Mouse (Mus musculus) hindbrain, embryonic 10.5 days (tissue): ENCODE measurements around the gene Gm45062. TPM values are rescaled to one million over a fixed set of nuclear protein-coding genes. Genes with fewer than 3 reads are reported as not detected.

Source experiments
- DNase-seq: peaks from one replicate; pipeline ENCODE4 v3.0.0-alpha.2; 2017; ENCODE audit warnings: low spot score
- H3K27ac ChIP-seq: fragments of 300-500 bp; sonication (generic); 2 replicates; pipeline ENCODE4 v1.5.1; 2016; ENCODE audit warnings: mild to moderate bottlenecking, moderate library complexity
- H3K27me3 ChIP-seq: fragments of 300-500 bp; sonication (generic); 2 replicates; pipeline ENCODE4 v1.6.1; 2016; ENCODE audit warnings: mild to moderate bottlenecking; ENCODE audit not compliant: poor library complexity, insufficient read depth, severe bottlenecking
- H3K36me3 ChIP-seq: fragments of 300-500 bp; sonication (generic); 2 replicates; pipeline ENCODE4 v1.6.1; 2016; ENCODE audit warnings: mild to moderate bottlenecking, moderate library complexity
- H3K4me1 ChIP-seq: fragments of 300-500 bp; sonication (generic); replicated peaks from 2 replicates; pipeline ENCODE4 v1.6.1; 2016; ENCODE audit warnings: mild to moderate bottlenecking
- H3K4me3 ChIP-seq: fragments of 300-500 bp; sonication (generic); 2 replicates; pipeline ENCODE4 v1.5.1; 2016; ENCODE audit warnings: mild to moderate bottlenecking, moderate library complexity
- H3K9me3 ChIP-seq: fragments of 300-500 bp; sonication (generic); 2 replicates; pipeline ENCODE4 v1.6.1; 2016; ENCODE audit warnings: mild to moderate bottlenecking, moderate library complexity
- WGBS: fragments of 180-500 bp; shearing (Covaris S2); methylation state at CpG from one replicate; pipeline ENCODE4 v1.1.7; 2016; 5-methylcytosine and 5-hydroxymethylcytosine counted together
- polyA plus RNA-seq: library from polyadenylated mRNA; unstranded; fragments of >200 nt; fragmentation: Nextera tagmentation; extraction: Ambion mirVana; gene quantifications from 2 replicates; pipeline ENCODE4 v1.2.1, GENCODE M21; 2016

The Gm45062 gene
- polyA plus RNA-seq, 1 experiment from 2014 or later, result 9.1 TPM

DNA sequence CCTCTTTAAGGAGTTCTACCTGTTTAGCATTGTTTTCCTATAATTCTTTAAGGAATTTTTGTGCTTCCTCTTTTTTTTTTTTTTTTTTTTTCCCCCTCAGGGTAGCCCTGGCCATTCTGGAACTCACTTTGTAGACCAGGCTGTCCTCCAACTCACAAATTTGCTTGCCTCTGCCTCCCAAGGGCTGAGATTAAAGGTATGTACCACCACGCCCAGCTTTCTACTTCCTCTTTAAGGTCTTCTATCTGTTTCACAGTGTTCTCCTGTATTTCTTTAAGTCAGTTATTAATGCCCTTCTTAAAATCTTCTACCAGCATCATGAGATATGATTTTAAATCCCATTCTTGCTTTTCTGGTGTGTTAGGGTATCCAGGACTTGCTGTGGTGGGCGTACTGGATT is 130.1 kb downstream of the Gm45062 start:
- no peaks in the 10 kb centered on the region for H3K36me3 ChIP-seq
- no peak overlapping the region for H3K4me3 ChIP-seq
- 0 out of 2 replicates have a peak, but pooled peaks cover 3% of the 10 kb centered on the region for H3K4me1 ChIP-seq
- no peaks in the 10 kb centered on the region for H3K27me3 ChIP-seq
- H3K27ac ChIP-seq, result no peak overlapping the region
- WGBS, result 97% methylated on average over 2 of the region's 2 CpGs
- H3K9me3 ChIP-seq, result no peaks in the 10 kb centered on the region
- DNase-seq, result no peak

DNA sequence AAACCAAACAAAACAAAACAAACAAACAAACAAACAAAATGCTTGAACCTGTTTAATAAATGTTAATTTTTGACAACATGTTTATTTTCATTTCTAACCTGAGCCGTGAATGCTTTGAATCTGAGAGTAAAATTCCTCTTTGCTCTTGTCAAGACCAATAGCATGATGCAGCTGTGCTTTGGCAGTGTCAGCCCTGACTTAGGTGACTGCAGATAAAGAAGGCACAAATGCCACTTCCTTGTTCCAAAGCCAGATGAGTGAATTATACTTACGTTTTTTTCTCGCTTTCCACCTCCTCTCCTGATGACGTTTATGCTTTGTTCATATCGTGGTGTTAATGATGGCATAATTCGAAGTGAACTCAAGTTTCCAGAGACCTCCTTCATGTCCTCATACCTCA is 131.0 kb downstream of the Gm45062 start:
- peaks cover 11% of the 10 kb centered on the region for H3K4me1 ChIP-seq
- 96% methylated on average over 6 of the region's 6 CpGs for WGBS
- H3K36me3 ChIP-seq, result no peaks in the 10 kb centered on the region
- no peak overlapping the region for H3K27ac ChIP-seq
- no peak for DNase-seq
- H3K27me3 ChIP-seq, result no peaks in the 10 kb centered on the region
- no peak overlapping the region for H3K4me3 ChIP-seq
- no peaks in the 10 kb centered on the region for H3K9me3 ChIP-seq

DNA sequence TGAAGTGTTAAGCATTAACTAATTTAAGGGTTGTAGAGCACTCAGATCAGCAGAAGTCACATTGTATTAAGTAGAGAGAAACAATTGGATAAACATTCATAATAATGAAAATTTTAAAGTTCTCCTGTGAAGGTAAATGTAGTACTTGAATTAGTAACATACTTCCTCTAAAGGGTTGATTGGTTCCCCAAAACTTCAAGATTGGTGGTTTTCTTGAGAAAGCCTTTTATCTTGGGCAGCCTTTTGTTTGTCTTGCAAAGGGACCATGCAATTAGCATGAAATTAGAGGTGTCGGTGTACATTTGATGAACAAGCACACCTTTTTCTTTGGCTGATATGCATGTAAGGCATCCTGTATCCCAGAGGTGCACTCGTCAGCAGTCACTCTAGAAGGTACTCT is 131.7 kb downstream of the Gm45062 start:
- no peaks in the 10 kb centered on the region for H3K36me3 ChIP-seq
- H3K27ac ChIP-seq, result no peak overlapping the region
- H3K9me3 ChIP-seq, result no peaks in the 10 kb centered on the region
- no peak for DNase-seq
- peaks cover 11% of the 10 kb centered on the region for H3K4me1 ChIP-seq
- H3K27me3 ChIP-seq, result no peaks in the 10 kb centered on the region
- no peak overlapping the region for H3K4me3 ChIP-seq
- 82% methylated on average over 2 of the region's 2 CpGs for WGBS

DNA sequence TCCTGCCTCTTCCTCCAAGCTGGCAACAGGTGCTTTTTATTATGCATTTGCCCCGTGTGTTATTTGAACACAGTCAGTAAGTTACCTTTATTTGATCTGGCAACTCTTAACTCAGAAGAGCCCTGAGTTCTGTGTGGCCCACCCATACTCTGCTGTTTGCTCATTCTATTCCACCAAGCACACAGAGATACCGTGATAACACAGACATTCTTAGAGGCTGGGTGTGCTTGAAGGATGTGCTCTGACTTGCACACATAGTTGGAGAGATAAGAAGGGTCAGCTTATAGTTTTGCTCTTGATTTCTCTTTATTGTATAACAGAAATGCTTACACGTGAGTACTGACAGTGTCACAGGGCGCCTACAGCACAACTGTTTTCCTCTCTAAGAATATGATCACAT is 133.8 kb downstream of the Gm45062 start:
- H3K4me3 ChIP-seq, result no peak overlapping the region

DNA sequence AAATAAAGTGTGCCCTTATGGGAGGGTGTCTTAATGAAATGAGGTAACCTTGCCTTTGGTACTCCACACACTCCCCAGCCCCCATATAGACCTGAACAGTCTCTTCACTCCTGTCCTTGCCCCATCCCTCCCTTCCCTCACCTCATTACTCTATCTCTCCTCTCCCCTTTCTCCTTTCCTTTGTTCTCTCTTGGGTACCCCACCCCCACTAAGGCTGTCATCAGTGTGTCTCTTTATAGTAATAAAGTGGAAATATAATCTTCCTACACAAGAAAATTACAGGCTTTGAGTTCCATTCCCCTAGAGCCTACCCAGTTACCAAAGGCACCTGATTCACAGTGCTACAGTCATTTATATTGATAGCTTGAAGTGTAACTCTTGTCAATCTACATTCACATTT is 134.8 kb downstream of the Gm45062 start:
- no peak for DNase-seq
- Histone ChIP-seq H3K4me1 (peaks cover 11% of the 10 kb centered on the region), H3K4me3 (no peak overlapping the region), H3K9me3 (no peaks in the 10 kb centered on the region), H3K36me3 (no peaks in the 10 kb centered on the region), H3K27me3 (no peaks in the 10 kb centered on the region), H3K27ac (no peak overlapping the region)

More for the DNA sequence above, 133.8 kb downstream of the Gm45062 start:
- Histone ChIP-seq H3K9me3 (no peaks in the 10 kb centered on the region), H3K36me3 (no peaks in the 10 kb centered on the region), H3K27ac (no peak overlapping the region), H3K4me1 (peaks cover 11% of the 10 kb centered on the region), H3K27me3 (no peaks in the 10 kb centered on the region)
- no peak for DNase-seq
- WGBS, result 85% methylated on average over 4 of the region's 4 CpGs

DNA sequence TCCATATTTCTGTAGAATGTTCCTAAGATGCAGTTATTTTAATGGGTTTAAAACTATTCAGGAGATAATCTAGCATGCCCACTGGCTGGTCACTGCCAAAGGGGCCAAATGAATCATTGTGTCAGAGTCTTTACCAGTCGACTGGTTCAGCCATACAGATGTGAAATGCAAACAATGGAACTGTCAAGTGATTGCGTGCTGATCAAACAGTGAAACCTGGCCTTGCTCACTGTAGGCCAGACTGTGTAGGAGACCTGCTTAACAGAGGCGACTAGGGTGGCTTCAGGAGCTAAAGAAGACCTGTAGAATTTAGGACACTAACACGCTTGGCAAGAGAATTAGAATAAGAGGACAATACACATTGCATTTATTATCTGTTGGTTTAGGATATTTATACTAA is 135.8 kb downstream of the Gm45062 start:
- H3K27me3 ChIP-seq, result no peaks in the 10 kb centered on the region
- no peak for DNase-seq
- H3K27ac ChIP-seq, result no peak overlapping the region
- H3K4me3 ChIP-seq, result no peak overlapping the region
- 42% methylated on average over 4 of the region's 4 CpGs for WGBS
- no peaks in the 10 kb centered on the region for H3K9me3 ChIP-seq
- no peaks in the 10 kb centered on the region for H3K36me3 ChIP-seq
- peaks cover 11% of the 10 kb centered on the region for H3K4me1 ChIP-seq

DNA sequence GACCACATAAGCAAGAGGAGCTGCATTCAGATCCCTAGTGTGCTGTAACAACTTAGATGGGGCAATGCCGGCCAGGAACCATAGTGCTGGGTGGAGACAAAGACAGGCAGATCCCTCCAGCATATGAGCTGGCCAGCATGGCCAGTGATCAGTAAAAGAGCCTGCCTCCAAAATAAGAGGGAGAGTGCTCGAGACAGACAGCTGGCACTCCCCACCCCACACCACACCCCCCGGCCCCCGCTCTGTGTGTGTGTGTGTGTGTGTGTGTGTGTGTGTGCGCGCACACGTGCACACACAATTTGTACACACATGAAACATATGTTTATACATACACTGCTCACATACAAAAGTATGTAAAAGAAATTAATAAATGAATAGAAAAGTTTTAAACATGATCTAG is 138.0 kb downstream of the Gm45062 start:
- Histone ChIP-seq H3K4me3 (no peak overlapping the region), H3K36me3 (no peaks in the 10 kb centered on the region), H3K27me3 (no peaks in the 10 kb centered on the region), H3K27ac (no peak overlapping the region), H3K9me3 (no peaks in the 10 kb centered on the region), H3K4me1 (peaks cover 11% of the 10 kb centered on the region)
- 80% methylated on average over 7 of the region's 7 CpGs for WGBS
- no peak for DNase-seq

DNA sequence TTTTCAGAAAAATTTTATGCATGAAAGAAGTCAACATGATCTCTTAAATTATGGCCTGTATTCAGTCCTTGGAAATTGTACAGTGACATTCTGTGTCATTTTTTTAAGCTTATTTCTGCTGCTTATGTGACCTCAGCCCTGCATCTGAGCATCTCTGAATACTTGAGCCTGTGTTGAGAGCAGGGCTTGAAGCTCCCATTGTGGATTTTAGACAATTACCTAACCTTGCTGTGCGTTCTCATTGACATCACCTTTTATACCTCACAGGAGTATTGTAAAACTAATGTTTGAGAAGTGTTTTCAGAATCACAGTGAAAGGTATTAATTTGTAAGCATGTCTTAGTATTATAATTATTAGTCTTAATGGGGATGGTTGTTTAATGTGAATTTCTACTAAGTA is 140.5 kb downstream of the Gm45062 start:
- 82% methylated on average over 1 of the region's 1 CpGs for WGBS

DNA sequence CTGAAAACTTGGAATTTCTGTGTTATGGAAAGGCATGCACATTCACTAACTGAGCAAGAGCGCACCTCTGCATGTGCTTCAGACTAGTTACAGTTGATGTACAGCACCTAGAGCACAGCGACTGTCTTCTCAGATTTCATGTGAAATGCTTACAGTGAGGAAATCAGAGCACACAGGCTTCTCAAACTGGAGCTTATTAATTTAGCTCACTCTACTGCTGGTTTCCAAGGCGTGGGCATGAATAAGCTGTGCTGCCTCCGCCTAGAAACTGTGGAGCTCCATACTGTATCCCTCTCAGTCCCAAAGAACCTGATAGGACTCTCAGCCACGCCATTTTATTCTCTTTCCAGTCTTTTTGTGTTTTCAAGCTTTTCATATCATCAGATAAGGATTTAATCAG is 143.9 kb downstream of the Gm45062 start:
- Histone ChIP-seq H3K4me1 (no peaks in the 10 kb centered on the region), H3K36me3 (no peaks in the 10 kb centered on the region), H3K27me3 (no peaks in the 10 kb centered on the region), H3K4me3 (no peak overlapping the region), H3K27ac (no peak overlapping the region), H3K9me3 (no peaks in the 10 kb centered on the region)
- no peak for DNase-seq
- 94% methylated on average over 5 of the region's 5 CpGs for WGBS

More for the DNA sequence above, 140.5 kb downstream of the Gm45062 start:
- no peak overlapping the region for H3K27ac ChIP-seq
- H3K4me1 ChIP-seq, result peaks cover 5% of the 10 kb centered on the region
- H3K9me3 ChIP-seq, result no peaks in the 10 kb centered on the region
- no peak overlapping the region for H3K4me3 ChIP-seq
- no peaks in the 10 kb centered on the region for H3K27me3 ChIP-seq
- H3K36me3 ChIP-seq, result no peaks in the 10 kb centered on the region
- DNase-seq, result no peak

DNA sequence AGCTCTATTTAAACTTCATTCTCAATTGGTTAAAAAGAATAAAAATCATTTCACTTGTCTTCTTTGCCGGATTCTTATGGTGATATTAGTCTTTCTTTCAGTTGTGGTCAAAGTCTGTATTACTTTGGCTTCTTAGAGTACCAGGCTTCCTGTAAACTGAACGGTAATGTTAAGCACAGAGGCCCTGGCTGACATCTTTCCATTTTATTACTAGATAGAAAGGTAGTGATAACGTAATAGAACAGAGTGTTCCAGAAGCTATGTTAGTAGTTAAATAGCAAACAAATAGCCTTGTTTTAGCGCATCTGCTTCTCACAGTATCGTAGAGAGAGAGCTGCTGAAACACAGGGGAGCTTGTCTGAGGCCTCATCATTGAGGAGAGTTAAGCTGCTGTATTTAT is 146.6 kb downstream of the Gm45062 start:
- H3K27me3 ChIP-seq, result no peaks in the 10 kb centered on the region
- WGBS, result 93% methylated on average over 5 of the region's 5 CpGs

DNA sequence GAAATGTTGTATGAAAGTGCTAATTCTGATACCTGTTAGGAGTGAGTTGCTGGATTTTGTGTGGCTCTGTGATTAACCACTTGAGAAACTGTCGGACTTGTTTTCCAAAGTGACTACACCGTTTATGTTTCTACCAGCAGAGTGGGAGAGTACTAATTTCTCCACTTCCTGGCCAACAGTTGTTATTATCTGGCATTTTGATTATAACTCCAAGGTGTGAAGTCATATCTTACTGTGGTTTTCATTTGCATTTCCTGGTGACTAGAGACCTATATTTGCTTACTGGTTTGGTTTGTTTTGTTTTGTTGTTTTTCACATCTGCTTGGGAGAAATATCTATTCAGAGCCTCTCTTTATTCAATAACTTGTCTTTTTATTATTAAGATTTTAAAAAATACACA is 149.1 kb downstream of the Gm45062 start:
- DNase-seq, result no peak
- H3K9me3 ChIP-seq, result no peaks in the 10 kb centered on the region
- no peak overlapping the region for H3K4me3 ChIP-seq
- H3K27me3 ChIP-seq, result no peaks in the 10 kb centered on the region
- 0 out of 2 replicates have a peak, but pooled peaks cover 6% of the 10 kb centered on the region for H3K4me1 ChIP-seq
- H3K36me3 ChIP-seq, result no peaks in the 10 kb centered on the region
- whole genome bisulfite sequencing, result 94% methylated on average over 2 of the region's 2 CpGs
- H3K27ac ChIP-seq, result no peak overlapping the region

More for the DNA sequence above, 146.6 kb downstream of the Gm45062 start:
- DNase-seq, result no peak
- H3K4me3 ChIP-seq, result no peak overlapping the region
- no peak overlapping the region for H3K27ac ChIP-seq
- no peaks in the 10 kb centered on the region for H3K9me3 ChIP-seq
- no peaks in the 10 kb centered on the region for H3K36me3 ChIP-seq
- H3K4me1 ChIP-seq, result no peaks in the 10 kb centered on the region

DNA sequence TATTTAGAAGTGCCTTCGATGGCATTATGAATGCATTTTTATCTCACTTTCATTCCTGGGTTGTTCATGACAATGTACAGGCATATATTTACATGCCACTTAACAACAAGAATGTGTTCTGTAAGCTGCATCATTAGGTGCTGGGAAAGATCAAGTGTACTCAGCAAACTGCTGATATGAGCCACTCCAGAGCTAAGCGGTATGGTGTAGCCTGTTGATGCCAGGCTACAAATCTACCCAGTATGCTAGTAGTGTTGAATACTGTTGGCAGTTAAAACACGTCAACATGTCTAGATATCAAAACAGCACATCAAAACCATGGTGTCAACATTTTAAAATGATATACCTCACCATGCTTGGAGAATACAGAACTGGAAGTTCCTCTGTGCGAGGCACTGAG is 150.6 kb downstream of the Gm45062 start:
- Histone ChIP-seq H3K36me3 (no peaks in the 10 kb centered on the region), H3K27me3 (no peaks in the 10 kb centered on the region), H3K4me1 (0 out of 2 replicates have a peak, but pooled peaks cover 6% of the 10 kb centered on the region), H3K27ac (no peak overlapping the region), H3K4me3 (no peak overlapping the region), H3K9me3 (no peaks in the 10 kb centered on the region)
- WGBS, result 92% methylated on average over 4 of the region's 4 CpGs
- no peak for DNase-seq

DNA sequence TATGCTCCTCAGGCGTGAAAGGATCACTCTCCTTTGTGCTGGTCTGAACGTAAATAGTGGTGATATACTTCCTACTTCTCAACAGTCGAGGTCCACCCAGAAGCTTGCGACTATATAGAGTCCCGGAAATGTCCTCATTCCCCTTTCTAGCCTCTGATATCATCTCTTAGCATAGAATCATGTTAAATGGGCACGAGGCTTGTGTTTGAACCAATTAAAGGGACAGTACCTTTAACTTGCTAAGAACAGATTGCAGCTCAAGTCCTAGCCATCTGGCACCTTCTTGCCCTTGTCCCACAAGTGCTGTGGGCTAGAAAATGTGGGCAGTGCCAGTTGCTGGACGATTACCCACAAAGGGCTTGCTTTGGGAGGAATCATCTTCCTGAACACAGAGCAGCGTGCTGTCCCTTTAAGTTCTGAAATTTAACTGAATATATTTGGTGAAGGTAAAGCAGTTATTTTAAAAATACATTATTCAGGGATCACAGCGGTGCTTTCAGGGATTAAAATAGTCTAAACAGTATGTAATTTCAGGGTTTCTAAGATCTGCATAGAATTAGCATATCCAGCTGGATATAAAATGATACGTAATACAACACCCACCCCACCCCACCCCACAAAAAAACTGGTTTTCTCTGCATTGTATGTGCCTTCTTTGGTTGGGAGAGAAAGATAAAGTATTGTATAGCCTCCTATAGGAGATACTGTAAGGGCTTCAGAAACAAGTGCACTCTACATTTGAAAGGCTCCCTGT is 153.8 kb downstream of the Gm45062 start:
- no peaks in the 10 kb centered on the region for H3K9me3 ChIP-seq
- no peaks in the 10 kb centered on the region for H3K36me3 ChIP-seq
- no peak overlapping the region for H3K27ac ChIP-seq
- 0 out of 2 replicates have a peak, but pooled peaks cover 6% of the 10 kb centered on the region for H3K4me1 ChIP-seq
- H3K27me3 ChIP-seq, result no peaks in the 10 kb centered on the region
- DNase-seq, result no peak
- no peak overlapping the region for H3K4me3 ChIP-seq
- WGBS, result 80% methylated on average over 10 of the region's 10 CpGs

DNA sequence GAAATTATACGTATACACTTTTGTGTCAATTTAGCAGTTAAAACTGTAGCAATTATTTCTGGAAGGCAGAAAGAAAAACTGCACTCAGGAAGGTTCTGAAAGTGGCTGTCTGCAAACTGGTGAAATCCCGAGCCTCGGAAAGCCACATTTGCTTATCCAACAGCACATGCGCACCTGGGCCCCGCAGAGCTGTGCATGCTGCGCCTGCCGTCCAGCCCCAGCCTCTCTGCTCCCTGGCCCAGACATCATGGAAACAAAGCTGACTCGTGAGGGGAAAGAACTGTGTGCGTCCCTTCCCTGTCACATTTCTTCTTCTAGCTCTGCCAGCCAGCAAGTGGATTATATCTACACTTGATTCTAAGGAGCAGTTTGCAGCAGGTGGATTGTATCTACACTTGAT is 154.8 kb downstream of the Gm45062 start:
- 64% methylated on average over 9 of the region's 9 CpGs for WGBS
- H3K36me3 ChIP-seq, result no peaks in the 10 kb centered on the region
- DNase-seq, result no peak
- H3K9me3 ChIP-seq, result no peaks in the 10 kb centered on the region
- 0 out of 2 replicates have a peak, but pooled peaks cover 6% of the 10 kb centered on the region for H3K4me1 ChIP-seq
- no peaks in the 10 kb centered on the region for H3K27me3 ChIP-seq
- no peak overlapping the region for H3K27ac ChIP-seq
- no peak overlapping the region for H3K4me3 ChIP-seq
